Mouse (Mus musculus): Measurements from ENCODE around the gene Rftn1. TPM values are rescaled to one million over a fixed set of nuclear protein-coding genes. Genes with fewer than 3 reads are reported as not detected.

The Rftn1 gene
- polyA plus RNA-seq, 1 experiment from 2014 or later = 14.3 TPM

DNA sequence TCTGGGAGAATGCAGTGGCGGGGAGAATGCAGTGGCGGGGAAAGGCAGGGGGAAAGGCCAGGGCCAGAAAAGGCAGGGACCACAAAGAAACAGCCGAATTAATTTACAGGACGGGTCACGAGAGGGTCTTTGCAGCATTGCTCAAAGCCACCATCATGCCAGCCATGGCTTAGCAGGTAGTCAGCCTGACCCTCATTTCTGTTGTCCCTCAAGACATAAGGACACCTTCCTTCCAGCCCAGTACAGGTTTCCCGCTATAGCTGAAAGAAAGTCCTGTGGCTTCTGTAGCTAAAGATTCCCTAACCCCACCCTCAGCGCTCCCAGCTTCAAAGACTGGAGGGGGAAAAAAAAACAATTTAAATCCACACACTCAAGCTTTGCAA is 184.1 kb downstream of the Rftn1 start:
- Histone ChIP-seq H3K4me3 (no peak overlapping the region), H3K36me3 (no peaks in the 10 kb centered on the region), H3K4me2 (replicated peaks) (peak overlapping the region; percentile 32), H3K9ac (no peak overlapping the region), H3K27ac (peak overlapping the region; percentile 10; the same call in 1 of the 2 replicates), H3K27me3 (replicated peaks) (no peaks in the 10 kb centered on the region), H3K4me1 (peaks cover 18% of the 10 kb centered on the region), H3K9me3 (no peaks in the 10 kb centered on the region)
- 9% methylated on average over 7 of the region's 7 CpGs for WGBS
- ATAC-seq (ENCODE audit: low FRiP score, low read depth) = peak; percentile 13; the same call in 1 of the 2 replicates

GRCm38 (mm10) chr17:50003156-50003555 is 187.3 kb downstream of the Rftn1 start:
- H3K27me3 ChIP-seq (replicated peaks) = no peaks in the 10 kb centered on the region
- H3K4me1 ChIP-seq = peaks cover 18% of the 10 kb centered on the region
- no peak overlapping the region for H3K27ac ChIP-seq
- H3K36me3 ChIP-seq = no peaks in the 10 kb centered on the region
- no peak overlapping the region for H3K4me3 ChIP-seq
- 86% methylated on average over 4 of the region's 4 CpGs for WGBS
- H3K9ac ChIP-seq = no peak overlapping the region
- 0 out of 2 replicates have a peak, but pooled peaks cover 6% of the 10 kb centered on the region for H3K9me3 ChIP-seq
- ATAC-seq (ENCODE audit: low FRiP score, low read depth) = no peak
- no peak overlapping the region for H3K4me2 ChIP-seq (replicated peaks)

- Histone ChIP-seq H3K4me3 (no peak overlapping the region), H3K36me3 (no peaks in the 10 kb centered on the region), H3K4me2 (replicated peaks) (no peak overlapping the region), H3K27me3 (replicated peaks) (no peaks in the 10 kb centered on the region), H3K9me3 (0 out of 2 replicates have a peak, but pooled peaks cover 6% of the 10 kb centered on the region), H3K9ac (no peak overlapping the region), H3K4me1 (peaks cover 16% of the 10 kb centered on the region), H3K27ac (no peak overlapping the region)
- ATAC-seq (ENCODE audit: low FRiP score, low read depth) = no peak
- WGBS = 86% methylated on average over 3 of the region's 3 CpGs
These were observed 188.3 kb downstream of the Rftn1 start for GRCm38 (mm10) chr17:50002171-50002570.

DNA sequence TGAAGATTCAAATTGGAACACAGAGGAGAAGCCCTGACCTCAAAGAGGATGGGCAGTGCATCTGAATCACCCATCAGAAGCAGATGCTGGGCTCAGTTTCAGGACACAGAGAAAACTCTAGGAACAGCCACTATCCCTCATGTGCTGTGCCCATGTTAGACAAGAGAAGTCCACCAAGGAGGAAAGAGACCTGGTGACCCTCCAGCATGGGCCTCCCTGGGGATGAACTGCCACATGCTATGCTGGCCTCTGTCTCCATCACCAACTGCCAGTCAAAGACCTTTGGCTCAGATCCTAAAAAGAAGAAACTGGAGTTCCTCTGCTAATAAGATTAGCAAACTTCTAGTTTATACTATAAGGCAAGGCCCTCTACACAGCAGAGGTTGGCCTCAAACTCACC is 188.7 kb downstream of the Rftn1 start:
- H3K9ac ChIP-seq = no peak overlapping the region
- peaks cover 12% of the 10 kb centered on the region for H3K4me1 ChIP-seq
- no peak overlapping the region for H3K4me3 ChIP-seq
- no peaks in the 10 kb centered on the region for H3K27me3 ChIP-seq (replicated peaks)
- no peak overlapping the region for H3K27ac ChIP-seq
- no peak for ATAC-seq (ENCODE audit: low FRiP score, low read depth)
- H3K9me3 ChIP-seq = 0 out of 2 replicates have a peak, but pooled peaks cover 6% of the 10 kb centered on the region
- H3K4me2 ChIP-seq (replicated peaks) = no peak overlapping the region
- H3K36me3 ChIP-seq = no peaks in the 10 kb centered on the region

- H3K4me3 ChIP-seq = no peak overlapping the region
- H3K9me3 ChIP-seq = 0 out of 2 replicates have a peak, but pooled peaks cover 6% of the 10 kb centered on the region
- no peaks in the 10 kb centered on the region for H3K27me3 ChIP-seq (replicated peaks)
- WGBS = 91% methylated on average over 3 of the region's 3 CpGs
- H3K4me1 ChIP-seq = 0 out of 2 replicates have a peak, but pooled peaks cover 5% of the 10 kb centered on the region
- no peak overlapping the region for H3K27ac ChIP-seq
- no peak overlapping the region for H3K4me2 ChIP-seq (replicated peaks)
- no peaks in the 10 kb centered on the region for H3K36me3 ChIP-seq
- no peak overlapping the region for H3K9ac ChIP-seq
- ATAC-seq (ENCODE audit: low FRiP score, low read depth) = no peak
These were observed 189.9 kb downstream of the Rftn1 start for GRCm38 (mm10) chr17:50000580-50000979.

DNA sequence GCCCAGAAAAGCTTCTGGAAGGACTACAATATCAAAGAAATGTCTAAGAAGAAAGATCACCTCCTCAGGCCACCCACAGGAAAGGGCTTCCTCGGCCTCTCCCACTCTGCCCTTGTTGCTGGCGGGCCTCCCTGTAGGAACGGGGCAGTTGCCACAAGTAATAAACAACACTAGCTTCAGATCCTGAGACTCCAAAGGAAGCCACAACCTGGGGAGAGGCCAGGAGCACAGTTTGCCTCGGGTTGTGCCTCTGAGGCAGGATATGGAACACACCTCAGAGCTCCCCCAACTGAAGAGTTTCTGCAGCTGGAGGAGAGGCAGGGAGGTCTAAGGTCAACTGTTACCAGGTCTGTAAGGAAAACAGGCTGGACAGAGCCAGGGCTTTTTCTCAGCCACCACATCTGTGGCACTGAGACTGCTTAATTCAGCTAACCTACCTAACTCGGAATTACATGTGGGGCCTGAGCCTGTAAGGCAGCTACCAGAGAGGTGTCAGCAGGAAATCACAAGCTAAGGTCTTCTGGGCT is 193.8 kb downstream of the Rftn1 start:
- Histone ChIP-seq H3K4me1 (no peaks in the 10 kb centered on the region), H3K9me3 (0 out of 2 replicates have a peak, but pooled peaks cover 6% of the 10 kb centered on the region), H3K36me3 (no peaks in the 10 kb centered on the region), H3K4me3 (no peak overlapping the region), H3K27me3 (replicated peaks) (no peaks in the 10 kb centered on the region), H3K9ac (no peak overlapping the region), H3K27ac (no peak overlapping the region), H3K4me2 (replicated peaks) (no peak overlapping the region)
- no peak for ATAC-seq (ENCODE audit: low FRiP score, low read depth)
- WGBS = 61% methylated on average over 5 of the region's 5 CpGs

GRCm38 (mm10) chr17:49996097-49996496 is 194.4 kb downstream of the Rftn1 start:
- Histone ChIP-seq H3K27ac (no peak overlapping the region), H3K9me3 (0 out of 2 replicates have a peak, but pooled peaks cover 6% of the 10 kb centered on the region), H3K4me3 (no peak overlapping the region), H3K4me1 (no peaks in the 10 kb centered on the region), H3K4me2 (replicated peaks) (no peak overlapping the region), H3K9ac (no peak overlapping the region), H3K27me3 (replicated peaks) (no peaks in the 10 kb centered on the region), H3K36me3 (no peaks in the 10 kb centered on the region)
- 91% methylated on average over 6 of the region's 6 CpGs for WGBS
- no peak for ATAC-seq (ENCODE audit: low FRiP score, low read depth)

- no peaks in the 10 kb centered on the region for H3K36me3 ChIP-seq
- 0 out of 2 replicates have a peak, but pooled peaks cover 6% of the 10 kb centered on the region for H3K9me3 ChIP-seq
- no peak overlapping the region for H3K9ac ChIP-seq
- 89% methylated on average over 3 of the region's 3 CpGs for WGBS
- no peak overlapping the region for H3K4me2 ChIP-seq (replicated peaks)
- H3K4me1 ChIP-seq = no peaks in the 10 kb centered on the region
- ATAC-seq (ENCODE audit: low FRiP score, low read depth) = no peak
- no peaks in the 10 kb centered on the region for H3K27me3 ChIP-seq (replicated peaks)
- H3K27ac ChIP-seq = no peak overlapping the region
- no peak overlapping the region for H3K4me3 ChIP-seq
These were observed 195.2 kb downstream of the Rftn1 start for GRCm38 (mm10) chr17:49995226-49995625.

DNA sequence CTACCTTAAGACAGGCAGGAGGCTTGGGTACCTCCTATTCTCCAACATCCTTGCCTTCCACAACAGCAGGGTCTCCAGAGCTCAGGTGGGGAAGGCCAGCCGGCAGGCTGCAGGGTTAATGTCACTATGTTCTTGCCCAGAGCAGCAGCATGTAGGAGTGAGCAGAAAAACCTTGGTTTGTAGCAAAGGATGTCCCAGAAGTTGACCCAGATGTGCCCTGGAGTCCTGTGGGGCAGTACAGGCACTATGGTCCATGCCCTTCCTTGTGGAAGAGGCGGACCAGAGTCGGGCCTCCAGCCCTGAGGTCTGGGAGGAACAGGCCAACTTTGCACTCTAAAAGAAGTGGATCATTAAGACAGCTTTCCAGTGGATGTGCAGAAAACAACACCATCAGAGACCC is 196.8 kb downstream of the Rftn1 start:
- H3K9ac ChIP-seq = no peak overlapping the region
- H3K4me3 ChIP-seq = no peak overlapping the region
- no peaks in the 10 kb centered on the region for H3K4me1 ChIP-seq
- no peak for ATAC-seq (ENCODE audit: low FRiP score, low read depth)
- no peaks in the 10 kb centered on the region for H3K27me3 ChIP-seq (replicated peaks)
- no peak overlapping the region for H3K27ac ChIP-seq
- no peaks in the 10 kb centered on the region for H3K36me3 ChIP-seq
- no peaks in the 10 kb centered on the region for H3K9me3 ChIP-seq
- 68% methylated on average over 3 of the region's 3 CpGs for WGBS
- no peak overlapping the region for H3K4me2 ChIP-seq (replicated peaks)

DNA sequence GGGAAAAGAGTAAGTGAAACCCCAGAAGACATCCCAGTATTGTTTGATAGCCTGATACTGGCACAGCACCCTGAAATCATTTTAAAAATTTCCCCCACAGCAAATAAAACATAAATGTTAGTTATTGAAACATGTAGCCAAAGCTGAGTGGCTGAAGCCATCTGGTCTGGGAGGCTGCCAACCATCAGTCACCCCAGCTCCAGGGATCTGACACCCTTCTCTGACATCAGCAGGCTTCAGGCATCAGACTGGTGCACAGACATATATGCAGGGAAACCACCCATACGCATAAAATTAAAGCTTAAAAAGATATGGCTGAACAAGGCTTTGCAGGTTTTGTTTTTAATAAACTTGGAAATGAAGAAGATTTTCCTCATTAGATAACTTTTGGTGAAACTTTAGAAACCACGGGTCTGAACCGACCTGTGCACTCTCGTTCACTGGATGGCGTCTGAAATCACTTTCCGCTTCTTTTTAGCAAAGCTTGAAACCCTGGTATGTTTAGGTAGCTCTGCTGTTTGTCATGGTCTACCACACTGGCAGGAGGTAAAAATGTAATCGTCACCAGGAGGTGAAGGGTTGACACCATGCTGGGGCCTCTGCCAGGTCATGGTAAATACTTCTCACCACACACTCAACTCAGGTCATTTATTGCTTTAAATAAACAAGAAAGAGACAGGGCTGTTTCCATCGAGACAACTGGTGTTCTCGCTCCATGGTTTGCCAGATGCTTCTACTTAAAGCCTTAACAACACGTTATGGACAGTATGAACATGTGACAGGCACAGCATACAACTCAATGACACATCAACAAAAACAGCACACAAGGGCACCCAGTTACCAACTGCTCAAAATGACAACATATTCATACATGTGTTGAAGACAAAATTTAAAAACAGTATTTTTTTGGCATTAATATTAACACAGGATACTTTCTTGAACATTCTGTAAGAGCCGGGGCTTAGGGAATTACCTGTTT is 197.6 kb downstream of the Rftn1 start:
- ATAC-seq (ENCODE audit: low FRiP score, low read depth) = no peak
- H3K27me3 ChIP-seq (replicated peaks) = no peaks in the 10 kb centered on the region
- no peak overlapping the region for H3K4me3 ChIP-seq
- no peak overlapping the region for H3K4me2 ChIP-seq (replicated peaks)
- 81% methylated on average over 11 of the region's 11 CpGs for WGBS
- H3K36me3 ChIP-seq = no peaks in the 10 kb centered on the region
- H3K27ac ChIP-seq = no peak overlapping the region
- H3K9me3 ChIP-seq = no peaks in the 10 kb centered on the region
- H3K4me1 ChIP-seq = no peaks in the 10 kb centered on the region
- H3K9ac ChIP-seq = no peak overlapping the region

DNA sequence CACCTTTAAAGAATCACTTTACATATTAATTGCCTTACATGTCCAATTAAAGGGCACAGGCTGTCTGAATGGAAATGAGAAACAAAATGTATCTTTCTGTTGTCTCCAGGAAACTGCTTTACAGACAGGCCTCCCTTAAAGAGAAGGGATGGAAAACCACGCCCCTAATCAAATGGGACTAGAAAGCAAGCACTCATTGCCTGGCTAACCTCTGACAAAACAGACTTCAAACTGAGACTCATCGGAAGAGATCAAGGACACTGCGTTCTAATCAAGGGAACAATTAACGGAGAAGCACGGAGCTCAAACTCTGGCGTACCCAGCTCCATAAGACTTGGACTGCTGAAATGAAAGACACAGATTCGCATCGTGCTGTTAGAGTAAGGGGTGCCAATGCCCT is 200.9 kb downstream of the Rftn1 start:
- H3K9me3 ChIP-seq = no peaks in the 10 kb centered on the region
- no peak overlapping the region for H3K27ac ChIP-seq
- ATAC-seq (ENCODE audit: low FRiP score, low read depth) = no peak
- no peak overlapping the region for H3K4me2 ChIP-seq (replicated peaks)
- no peaks in the 10 kb centered on the region for H3K27me3 ChIP-seq (replicated peaks)
- H3K4me3 ChIP-seq = no peak overlapping the region
- WGBS = 68% methylated on average over 8 of the region's 8 CpGs
- no peak overlapping the region for H3K9ac ChIP-seq
- no peaks in the 10 kb centered on the region for H3K4me1 ChIP-seq
- H3K36me3 ChIP-seq = no peaks in the 10 kb centered on the region

DNA sequence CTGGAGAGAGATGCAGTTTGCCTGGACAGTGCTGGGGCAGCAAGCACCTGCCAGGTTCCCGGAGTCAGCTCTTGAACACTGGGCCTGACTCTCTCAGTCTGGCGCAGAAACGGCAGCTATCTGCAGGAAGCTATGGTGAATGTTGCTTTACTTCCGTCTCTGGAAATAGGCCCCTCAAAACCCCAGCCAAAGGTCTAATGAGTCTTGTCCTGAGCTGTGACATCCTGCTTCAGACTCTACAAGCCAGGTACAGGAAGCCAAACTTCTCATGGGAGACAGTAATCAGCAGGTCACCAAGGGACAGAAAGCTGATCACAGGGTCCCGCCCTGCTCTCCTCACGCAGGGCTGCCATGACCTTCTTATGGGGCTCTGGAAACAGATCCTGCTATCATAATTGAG is 203.4 kb downstream of the Rftn1 start:
- H3K27me3 ChIP-seq (replicated peaks) = no peaks in the 10 kb centered on the region
- no peaks in the 10 kb centered on the region for H3K4me1 ChIP-seq
- H3K4me3 ChIP-seq = no peak overlapping the region
- no peaks in the 10 kb centered on the region for H3K9me3 ChIP-seq
- ATAC-seq (ENCODE audit: low FRiP score, low read depth) = no peak
- H3K36me3 ChIP-seq = no peaks in the 10 kb centered on the region
- WGBS = 94% methylated on average over 6 of the region's 6 CpGs
- H3K9ac ChIP-seq = no peak overlapping the region
- no peak overlapping the region for H3K27ac ChIP-seq
- H3K4me2 ChIP-seq (replicated peaks) = no peak overlapping the region

Data from neural tube, embryonic 12.5 days (tissue).